Mouse (Mus musculus): Measurements from ENCODE around the gene Gdpd3. TPM values are rescaled to one million over a fixed set of nuclear protein-coding genes. Genes with fewer than 3 reads are reported as not detected.

Gdpd3 gene
- polyA plus RNA-seq, 1 experiment from 2014 or later: 1.6 TPM

- TF ChIP-seq CTCF (IDR thresholded peaks at IDR 0.05; ENCODE audit: low read depth): peak; percentile 79
- TF ChIP-seq EP300 (IDR thresholded peaks at IDR 0.05; ENCODE audit: low read depth): no peak
- Histone ChIP-seq H3K27me3 (ENCODE audit: insufficient read depth, low read length) (no peaks in the 10 kb centered on the region), H3K4me2 (ENCODE audit: low read depth, low read length) (peak within 1 kb of the TSS; percentile 99), H3K9ac (replicated peaks) (peak within 1 kb of the TSS; percentile 85), H3K4me1 (ENCODE audit: insufficient read depth) (peaks cover 45% of the 10 kb centered on the region), H3K9me3 (ENCODE audit: low read length) (no peaks in the 10 kb centered on the region), H3K36me3 (replicated peaks; ENCODE audit: insufficient read depth, low read length) (peaks cover 16% of the 10 kb centered on the region), H3K4me3 (ENCODE audit: low read depth, low read length) (peak within 1 kb of the TSS; percentile 93), H3K27ac (ENCODE audit: low read depth) (peak within 1 kb of the TSS; percentile 92)
- peak; percentile 93 for DNase-seq
- peak; percentile 93 for ATAC-seq
- WGBS (ENCODE audit: insufficient replicate concordance): under 1% methylated on average over 32 of the region's 38 CpGs
Measured at GRCm38 (mm10) chr7:126759050-126759671, 7.0 kb upstream of the Gdpd3 start, which contains the start of gene Mapk3. Gene Mapk3 (plus strand): TSS chr7:126759601.

GRCm38 (mm10) chr7:126759672-126760390, 6.3 kb upstream of the Gdpd3 start:
- WGBS (ENCODE audit: insufficient replicate concordance): 2% methylated on average over 22 of the region's 24 CpGs
- Histone ChIP-seq H3K4me2 (ENCODE audit: low read depth, low read length) (peak overlapping the region; percentile 99), H3K36me3 (replicated peaks; ENCODE audit: insufficient read depth, low read length) (peaks cover 23% of the 10 kb centered on the region), H3K4me1 (ENCODE audit: insufficient read depth) (peaks cover 41% of the 10 kb centered on the region), H3K27me3 (ENCODE audit: insufficient read depth, low read length) (no peaks in the 10 kb centered on the region), H3K27ac (ENCODE audit: low read depth) (peak overlapping the region; percentile 92), H3K9ac (replicated peaks) (peak overlapping the region; percentile 85), H3K9me3 (ENCODE audit: low read length) (no peaks in the 10 kb centered on the region), H3K4me3 (ENCODE audit: low read depth, low read length) (peak overlapping the region; percentile 93)
- DNase-seq: no peak
- peak; percentile 14 for ATAC-seq
- TF ChIP-seq CTCF (IDR thresholded peaks at IDR 0.05; ENCODE audit: low read depth) (no peak), EP300 (IDR thresholded peaks at IDR 0.05; ENCODE audit: low read depth) (no peak)

GRCm38 (mm10) chr7:126760391-126760802, 5.7 kb upstream of the Gdpd3 start:
- peak overlapping the region; percentile 93 for H3K4me3 ChIP-seq (ENCODE audit: low read depth, low read length)
- ATAC-seq (peak; percentile 12), DNase-seq (peak; percentile 52)
- H3K27ac ChIP-seq (ENCODE audit: low read depth): peak overlapping the region; percentile 92
- peaks cover 25% of the 10 kb centered on the region for H3K36me3 ChIP-seq (replicated peaks; ENCODE audit: insufficient read depth, low read length)
- H3K4me1 ChIP-seq (ENCODE audit: insufficient read depth): peaks cover 38% of the 10 kb centered on the region
- 35% methylated on average over 3 of the region's 3 CpGs for WGBS (ENCODE audit: insufficient replicate concordance)
- H3K27me3 ChIP-seq (ENCODE audit: insufficient read depth, low read length): no peaks in the 10 kb centered on the region
- TF ChIP-seq CTCF (IDR thresholded peaks at IDR 0.05; ENCODE audit: low read depth): no peak
- TF ChIP-seq EP300 (IDR thresholded peaks at IDR 0.05; ENCODE audit: low read depth): no peak
- H3K9ac ChIP-seq (replicated peaks): peak overlapping the region; percentile 85
- H3K9me3 ChIP-seq (ENCODE audit: low read length): no peaks in the 10 kb centered on the region
- H3K4me2 ChIP-seq (ENCODE audit: low read depth, low read length): peak overlapping the region; percentile 99

- peaks cover 25% of the 10 kb centered on the region for H3K36me3 ChIP-seq (replicated peaks; ENCODE audit: insufficient read depth, low read length)
- DNase-seq (no peak), ATAC-seq (no peak)
- H3K4me3 ChIP-seq (ENCODE audit: low read depth, low read length): 0 out of 2 replicates have a peak overlapping the region, but pooled peaks have one; percentile 93
- H3K9ac ChIP-seq (replicated peaks): no peak overlapping the region
- H3K9me3 ChIP-seq (ENCODE audit: low read length): no peaks in the 10 kb centered on the region
- H3K27me3 ChIP-seq (ENCODE audit: insufficient read depth, low read length): no peaks in the 10 kb centered on the region
- 39% methylated on average over 4 of the region's 4 CpGs for WGBS (ENCODE audit: insufficient replicate concordance)
- H3K4me2 ChIP-seq (ENCODE audit: low read depth, low read length): peak overlapping the region; percentile 99
- peaks cover 38% of the 10 kb centered on the region for H3K4me1 ChIP-seq (ENCODE audit: insufficient read depth)
- H3K27ac ChIP-seq (ENCODE audit: low read depth): peak overlapping the region; percentile 45; the same call in 1 of the 2 replicates
- TF ChIP-seq CTCF (IDR thresholded peaks at IDR 0.05; ENCODE audit: low read depth): no peak
- no peak for TF ChIP-seq EP300 (IDR thresholded peaks at IDR 0.05; ENCODE audit: low read depth)
Measured at GRCm38 (mm10) chr7:126760956-126761355, 5.2 kb upstream of the Gdpd3 start.

- H3K9me3 ChIP-seq (ENCODE audit: low read length): no peaks in the 10 kb centered on the region
- WGBS (ENCODE audit: insufficient replicate concordance): 37% methylated on average over 6 of the region's 6 CpGs
- peak overlapping the region; percentile 99; the same call in 1 of the 2 replicates for H3K4me2 ChIP-seq (ENCODE audit: low read depth, low read length)
- no peak overlapping the region for H3K4me3 ChIP-seq (ENCODE audit: low read depth, low read length)
- peaks cover 40% of the 10 kb centered on the region for H3K4me1 ChIP-seq (ENCODE audit: insufficient read depth)
- peaks cover 31% of the 10 kb centered on the region for H3K36me3 ChIP-seq (replicated peaks; ENCODE audit: insufficient read depth, low read length)
- H3K27me3 ChIP-seq (ENCODE audit: insufficient read depth, low read length): no peaks in the 10 kb centered on the region
- no peak overlapping the region for H3K9ac ChIP-seq (replicated peaks)
- TF ChIP-seq EP300 (IDR thresholded peaks at IDR 0.05; ENCODE audit: low read depth): no peak
- no peak for TF ChIP-seq CTCF (IDR thresholded peaks at IDR 0.05; ENCODE audit: low read depth)
- ATAC-seq (no peak), DNase-seq (no peak)
- peak overlapping the region; percentile 42; the same call in 1 of the 2 replicates for H3K27ac ChIP-seq (ENCODE audit: low read depth)
Measured at GRCm38 (mm10) chr7:126761529-126762067, 4.5 kb upstream of the Gdpd3 start.

- no peak overlapping the region for H3K4me3 ChIP-seq (ENCODE audit: low read depth, low read length)
- TF ChIP-seq EP300 (IDR thresholded peaks at IDR 0.05; ENCODE audit: low read depth): no peak
- 62% methylated on average over 17 of the region's 17 CpGs for WGBS (ENCODE audit: insufficient replicate concordance)
- H3K27ac ChIP-seq (ENCODE audit: low read depth): 0 out of 2 replicates have a peak overlapping the region, but pooled peaks have one; percentile 40
- H3K4me2 ChIP-seq (ENCODE audit: low read depth, low read length): no peak overlapping the region
- H3K36me3 ChIP-seq (replicated peaks; ENCODE audit: insufficient read depth, low read length): peaks cover 40% of the 10 kb centered on the region
- DNase-seq (no peak), ATAC-seq (no peak)
- no peaks in the 10 kb centered on the region for H3K9me3 ChIP-seq (ENCODE audit: low read length)
- H3K4me1 ChIP-seq (ENCODE audit: insufficient read depth): peaks cover 40% of the 10 kb centered on the region
- H3K27me3 ChIP-seq (ENCODE audit: insufficient read depth, low read length): no peaks in the 10 kb centered on the region
- H3K9ac ChIP-seq (replicated peaks): no peak overlapping the region
Measured at GRCm38 (mm10) chr7:126762471-126763008, 3.6 kb upstream of the Gdpd3 start.

Data from liver, postnatal 0 days (tissue).